Mouse (Mus musculus): ENCODE results near the gene A430078G23Rik.

GRCm38 (mm10) chr8:3436492-3436891 is 83.3 kb downstream of the A430078G23Rik start:
- TF ChIP-seq CTCF (IDR thresholded peaks at IDR 0.05; ENCODE audit: low read depth) (no peak), EP300 (IDR thresholded peaks at IDR 0.05; ENCODE audit: low read depth) (peak; percentile 22; the same call in 1 of the 2 replicates)

Data from liver, embryonic 14.5 days (tissue).